Mouse (Mus musculus) megakaryocyte progenitor cell, adult 5-6 weeks (primary cell): ENCODE results near the gene Ces3a. TPM values are rescaled to one million over a fixed set of nuclear protein-coding genes. Genes with fewer than 3 reads are reported as not detected.
"Not testable (repeated sequence)": the region's sequence is repeated elsewhere in the genome, so short reads cannot be mapped to it uniquely, and the experiment has no call there.

ENCODE experiments used
- ATAC-seq: replicated peaks from 2 replicates; pipeline ENCODE4 v1.8.0; 2016; ENCODE audit warnings: mild to moderate bottlenecking, moderate TSS enrichment, inconsistent platforms; ENCODE audit not compliant: poor library complexity
- total RNA-seq, 2 experiments: library from RNA; stranded (forward) in 1 of 2; stranded (reverse) in 1 of 2; fragments of 157-497, 149-512 nt in 1 of 2; fragments of 200-1000 nt in 1 of 2; gene quantifications; 2 replicates each; pipeline versions ENCODE4 v1.2.3 to v1.2.4; 2015 to 2017

Gene Ces3a
- total RNA-seq (2015) = not detected in 2 replicates
- total RNA-seq (2017) = not detected in 2 replicates

DNA sequence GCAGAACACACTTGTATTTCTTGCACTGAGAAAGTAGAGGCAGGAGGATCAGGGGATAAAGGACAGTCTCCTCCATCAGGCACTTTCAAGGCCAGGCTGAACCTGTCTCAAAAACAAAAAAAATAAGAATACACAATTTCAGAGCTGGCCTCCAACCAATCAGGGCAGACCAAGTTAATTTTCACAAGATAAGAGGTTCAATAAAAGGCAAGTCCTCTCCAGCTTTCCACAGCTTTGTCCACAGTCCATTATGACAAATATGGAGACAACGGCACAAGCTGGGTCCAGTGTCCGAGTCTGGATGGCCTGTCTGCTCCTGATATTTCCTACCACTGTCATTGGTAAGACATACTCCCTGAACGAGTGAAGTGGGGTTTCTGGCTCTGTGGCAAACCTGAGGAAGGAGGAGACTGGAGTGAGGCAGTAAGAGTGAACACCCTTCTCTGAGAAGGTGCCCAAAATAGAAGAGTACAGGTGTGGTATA is at the start of gene Ces3a:
Gene Ces3a, plus strand, starts transcription at position 231 of the 484 bp plus-strand sequence.
- no peak for ATAC-seq

- ATAC-seq = no peak
These were observed 49.2 kb upstream of the Ces3a start for GRCm38 (mm10) chr8:104999183-104999582.

DNA sequence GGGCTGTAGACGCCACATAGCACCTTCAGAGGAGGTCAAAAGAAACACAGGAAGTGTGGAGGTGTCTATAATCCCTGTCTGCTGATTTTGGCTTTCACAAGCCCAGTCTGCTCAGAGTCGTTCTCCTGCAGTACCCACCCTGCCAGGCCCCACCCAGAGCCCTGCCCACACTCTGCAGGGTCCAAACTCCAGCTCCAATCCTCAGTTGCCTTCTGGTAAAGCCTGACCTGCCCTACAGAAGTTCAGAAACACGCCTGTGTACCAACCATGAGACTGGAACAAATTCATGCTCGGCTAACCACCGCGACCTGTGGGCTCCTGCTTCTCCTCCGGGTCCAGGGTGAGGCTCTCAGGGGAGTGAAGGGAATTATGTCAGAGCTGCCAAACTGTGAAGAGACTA is 47.8 kb upstream of the Ces3a start, which contains the start of gene Ces2h:
Gene Ces2h, plus strand, starts transcription at position 268 of the 400 bp plus-strand sequence.
- no peak for ATAC-seq

DNA sequence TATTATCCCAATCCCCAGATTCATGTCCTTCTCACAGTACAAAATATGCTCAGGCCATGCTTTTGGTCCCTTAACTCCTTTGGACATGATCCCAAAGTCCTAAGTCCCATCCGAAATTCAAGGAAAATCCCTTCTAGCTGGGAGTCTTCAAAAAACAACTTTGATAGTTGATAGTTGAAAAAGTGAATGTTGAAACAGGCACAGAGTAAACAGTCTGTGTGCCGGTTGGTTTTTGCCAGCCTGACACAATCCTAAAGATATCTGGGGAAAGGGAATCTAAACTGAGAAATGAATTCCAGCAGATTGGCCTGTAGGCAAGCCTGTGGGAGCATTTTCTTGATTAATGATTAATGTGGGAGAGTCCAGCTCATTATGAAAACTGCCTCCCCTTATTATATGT is 38.4 kb upstream of the Ces3a start:
- no peak for ATAC-seq

GRCm38 (mm10) chr8:105011136-105011535 is 37.3 kb upstream of the Ces3a start:
- peak; percentile 60; the same call in 1 of the 2 replicates for ATAC-seq

- ATAC-seq = no peak
These were observed 34.0 kb upstream of the Ces3a start for GRCm38 (mm10) chr8:105014391-105014790.

DNA sequence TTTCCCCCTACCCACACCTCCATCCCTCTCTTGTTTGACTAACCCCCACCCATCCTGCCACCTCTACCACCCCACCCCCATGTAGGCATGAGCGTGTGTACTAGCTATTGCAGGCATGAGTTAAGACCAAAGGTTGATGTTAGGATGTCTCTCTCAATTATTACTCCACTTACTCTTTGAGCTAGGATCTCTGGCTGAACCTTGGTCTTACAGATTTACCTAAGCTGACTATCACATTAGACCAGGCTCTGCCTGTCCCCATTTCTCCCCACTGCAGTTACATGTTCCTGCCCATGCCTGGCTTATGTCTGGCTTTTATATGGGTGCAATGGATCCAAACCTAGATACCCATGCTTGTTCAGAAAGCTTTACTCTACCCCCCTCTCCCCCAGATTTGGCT is 26.4 kb upstream of the Ces3a start:
- no peak for ATAC-seq

DNA sequence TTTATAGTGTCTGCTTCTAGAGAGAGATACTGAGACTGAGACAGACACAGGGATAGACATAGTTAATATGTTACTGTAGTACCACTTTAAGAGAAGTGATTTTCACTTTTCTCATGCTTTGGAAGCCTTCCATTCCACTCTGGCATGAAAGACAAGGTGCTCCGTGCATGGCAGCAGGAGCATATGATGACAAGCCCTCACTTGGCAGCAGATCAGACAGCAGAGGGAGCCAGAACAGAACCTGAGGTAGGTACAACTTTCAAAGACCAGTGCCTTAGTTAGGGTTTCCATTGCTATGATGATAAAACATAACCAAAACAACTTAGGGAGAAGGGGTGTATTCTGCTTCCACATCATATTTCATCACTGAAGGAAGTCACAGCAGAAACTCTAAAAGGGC is 25.3 kb upstream of the Ces3a start:
- no peak for ATAC-seq

- peak; percentile 98 for ATAC-seq
These were observed 23.4 kb upstream of the Ces3a start for GRCm38 (mm10) chr8:105025050-105025449.

DNA sequence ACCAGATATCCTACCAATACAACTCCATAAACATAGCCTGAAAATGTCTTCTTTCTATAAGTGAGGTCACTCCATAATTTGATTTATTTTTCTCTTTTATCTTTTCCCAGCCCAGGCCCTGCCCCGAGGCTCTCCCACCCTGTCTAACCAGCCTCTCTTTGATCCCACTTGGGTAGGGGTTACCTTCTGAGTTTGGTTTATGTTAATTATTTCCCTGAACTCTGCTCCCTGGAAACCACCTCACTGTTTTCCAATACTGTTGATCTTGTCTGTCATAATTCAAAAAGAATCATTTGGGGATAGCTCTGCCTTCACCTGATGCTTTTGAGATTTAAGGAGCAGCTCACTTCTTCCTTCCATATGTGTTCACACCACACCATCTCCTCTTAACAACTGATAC is 4.9 kb upstream of the Ces3a start:
- no peak for ATAC-seq

DNA sequence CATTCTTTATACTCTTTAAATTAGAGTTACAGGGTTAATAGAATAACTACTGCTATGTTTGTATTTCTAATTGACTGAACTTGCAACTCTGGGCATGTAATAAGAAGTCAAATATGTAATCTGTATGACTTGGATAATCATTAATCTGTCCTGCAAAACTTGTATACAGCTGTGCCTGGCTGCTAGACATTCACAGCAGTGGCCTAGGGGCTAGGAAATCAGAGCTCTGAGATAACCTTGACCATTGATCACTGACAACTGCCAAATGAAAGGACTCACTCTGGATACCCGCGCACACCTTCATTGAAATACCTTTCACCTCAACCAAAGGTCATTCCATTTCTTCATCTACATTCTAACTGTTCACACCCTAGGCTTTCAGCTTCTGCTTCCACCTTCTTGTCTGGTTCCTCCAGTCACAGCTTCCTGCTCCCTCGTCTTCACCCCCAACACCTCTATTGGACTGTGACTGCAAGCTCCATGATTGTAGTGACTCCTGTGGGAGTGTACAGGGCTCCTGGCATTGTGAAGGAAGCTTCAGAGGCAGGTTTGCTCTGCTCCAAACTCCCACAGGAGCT is 2.5 kb upstream of the Ces3a start:
- no peak for ATAC-seq

DNA sequence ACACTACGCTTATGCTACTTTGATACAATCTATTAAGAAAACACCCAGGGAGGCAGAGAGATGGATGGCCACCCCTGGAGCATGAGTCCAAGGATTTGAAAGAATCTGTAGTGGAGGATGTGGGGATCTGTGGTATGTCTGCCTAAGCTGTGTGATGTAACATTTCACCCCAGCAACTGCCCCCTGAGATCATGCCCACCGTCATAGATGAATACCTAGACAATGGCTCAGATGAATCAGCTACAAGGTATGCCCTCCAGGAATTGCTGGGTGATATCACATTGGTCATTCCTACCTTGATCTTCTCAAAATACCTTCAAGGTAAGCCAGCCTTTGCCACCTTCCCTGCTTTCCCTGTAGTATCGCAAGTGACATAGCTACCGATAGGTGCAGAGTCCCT is 7.8 kb downstream of the Ces3a start:
- ATAC-seq = no peak

DNA sequence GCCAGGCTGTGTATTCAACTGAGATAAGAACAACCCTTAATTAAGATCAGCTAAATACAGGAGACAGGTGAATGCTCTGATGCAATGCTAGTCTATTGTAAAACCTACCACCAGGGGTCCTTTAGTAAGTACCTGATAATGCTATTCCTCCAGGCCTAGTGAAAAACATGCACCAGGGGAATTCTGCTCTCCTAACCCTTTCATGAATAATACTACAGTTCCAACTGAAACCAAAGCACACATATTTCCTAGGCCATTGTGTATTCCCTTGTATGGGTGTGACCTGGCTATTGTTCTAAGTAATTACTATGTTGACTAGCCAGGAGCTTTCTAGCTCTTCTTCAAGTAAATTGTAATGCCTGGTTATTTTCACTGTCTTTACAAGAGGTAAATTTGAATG is 11.7 kb downstream of the Ces3a start:
- no peak for ATAC-seq

GRCm38 (mm10) chr8:105066761-105067160 is 18.4 kb downstream of the Ces3a start:
- peak; percentile 89 for ATAC-seq

DNA sequence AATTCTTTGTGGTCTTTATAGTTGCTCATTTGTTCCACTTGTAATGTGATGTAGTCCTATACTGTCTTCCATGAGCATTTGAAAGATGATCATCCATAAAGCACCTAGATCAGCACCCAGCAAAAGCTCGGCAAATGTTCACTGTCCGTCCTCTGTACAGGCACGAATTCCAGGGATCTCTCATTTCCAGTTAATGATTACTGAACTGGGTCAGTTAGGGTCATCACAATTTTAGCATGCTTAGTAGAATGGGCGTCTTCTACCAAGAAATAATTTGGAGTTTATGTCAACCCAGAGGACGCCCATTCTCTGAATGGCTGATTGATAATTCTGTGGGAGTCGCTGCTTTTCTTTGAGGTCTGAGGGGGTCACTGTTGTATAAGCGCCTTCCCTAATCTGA is 19.5 kb downstream of the Ces3a start:
- not testable (repeated sequence) for ATAC-seq

- no peak for ATAC-seq
These were observed 20.6 kb downstream of the Ces3a start for GRCm38 (mm10) chr8:105068971-105069370.

GRCm38 (mm10) chr8:105076601-105077000 is 28.2 kb downstream of the Ces3a start:
- no peak for ATAC-seq

DNA sequence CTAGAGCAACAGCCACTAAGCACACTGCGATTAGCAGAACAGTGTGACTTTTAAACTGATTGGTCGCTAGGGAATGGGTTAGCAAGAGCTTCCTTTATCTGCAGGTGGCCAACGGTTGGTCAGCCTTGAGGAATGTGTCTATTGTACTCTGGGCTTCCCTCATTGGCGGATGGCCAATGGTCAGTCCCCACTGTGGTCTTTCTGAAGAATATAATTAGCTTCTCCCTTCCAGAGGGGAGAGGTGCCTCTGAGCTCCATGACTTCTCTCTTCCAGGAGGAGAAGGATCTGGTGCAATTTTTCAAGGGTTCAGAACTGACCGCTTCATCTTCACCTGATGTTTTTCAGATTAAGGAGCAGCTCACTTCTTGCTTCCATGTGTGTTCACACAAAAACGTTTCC is 28.7 kb downstream of the Ces3a start:
- ATAC-seq = no peak

DNA sequence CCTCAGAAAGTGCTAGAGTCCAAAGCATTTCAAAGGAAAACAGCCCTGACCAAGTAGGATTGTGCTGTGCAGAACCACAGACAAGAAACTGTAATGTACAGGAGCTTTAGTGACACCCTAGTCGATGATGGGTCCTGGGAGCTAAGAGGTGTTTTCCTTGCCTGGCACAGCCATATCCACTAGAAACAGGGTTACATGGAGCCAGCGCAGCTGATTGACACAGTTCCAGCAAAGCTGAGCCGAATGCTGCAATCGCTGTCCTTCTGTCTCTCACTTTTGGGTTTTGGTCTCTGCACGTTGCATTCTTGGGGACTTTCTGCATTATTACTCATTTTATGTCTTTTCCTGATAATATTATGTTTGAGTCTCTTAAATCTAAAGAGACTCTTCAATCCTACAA is 30.2 kb downstream of the Ces3a start:
- no peak for ATAC-seq

DNA sequence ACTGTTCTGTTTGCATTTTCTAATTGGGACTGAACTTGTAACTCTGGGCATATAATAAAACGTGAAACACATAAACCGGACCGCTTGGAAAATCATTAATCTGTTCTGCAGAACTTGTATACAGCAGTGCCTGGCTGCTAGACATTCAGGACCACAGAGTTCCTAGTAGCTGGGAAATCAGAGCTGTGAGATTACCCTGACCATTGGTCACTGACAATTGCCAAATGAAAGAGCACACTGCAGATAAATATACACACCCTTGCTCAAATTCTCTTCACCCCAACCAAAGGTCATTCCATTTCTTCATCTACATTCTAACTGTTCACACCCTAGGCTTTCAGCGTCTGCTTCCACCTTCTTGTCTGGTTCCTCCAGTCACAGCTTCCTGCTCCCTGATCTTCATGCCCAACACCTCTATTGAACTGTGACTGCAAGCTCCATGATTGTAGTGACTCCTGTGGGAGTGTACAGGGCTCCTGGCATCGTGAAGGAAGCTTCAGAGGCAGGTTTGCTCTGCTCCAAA is 32.5 kb downstream of the Ces3a start:
- ATAC-seq = no peak

GRCm38 (mm10) chr8:105083449-105084050 is 35.1 kb downstream of the Ces3a start, which contains the start of gene Ces3b:
Ces3b (plus strand) TSS chr8:105083753.
- no peak for ATAC-seq

GRCm38 (mm10) chr8:105088166-105088565 is 39.8 kb downstream of the Ces3a start:
- ATAC-seq = not testable (repeated sequence)
